Mouse (Mus musculus) left cerebral cortex, postnatal 14 days (tissue): ENCODE results near the gene Bclaf1. TPM values are rescaled to one million over a fixed set of nuclear protein-coding genes. Genes with fewer than 3 reads are reported as not detected.

Source experiments
- DNase-seq, 2 experiments: peaks; one replicate each; pipeline ENCODE4 v3.0.0; 2021 to 2022; ENCODE audit warnings: low spot score in 2 of 2, mixed read lengths in 1 of 2
- intact Hi-C: fragments of 180-260 bp; cut with DNase I; formaldehyde crosslinking; loops from one replicate; pipeline ENCODE4 v1.15.1; 2025
- total RNA-seq, 2 experiments: library from RNA; stranded (reverse); gene quantifications; 2 replicates each; pipeline ENCODE4 v1.2.3; 2021

The Bclaf1 gene
- total RNA-seq, 2 experiments from 2014 or later = 117 TPM

DNA sequence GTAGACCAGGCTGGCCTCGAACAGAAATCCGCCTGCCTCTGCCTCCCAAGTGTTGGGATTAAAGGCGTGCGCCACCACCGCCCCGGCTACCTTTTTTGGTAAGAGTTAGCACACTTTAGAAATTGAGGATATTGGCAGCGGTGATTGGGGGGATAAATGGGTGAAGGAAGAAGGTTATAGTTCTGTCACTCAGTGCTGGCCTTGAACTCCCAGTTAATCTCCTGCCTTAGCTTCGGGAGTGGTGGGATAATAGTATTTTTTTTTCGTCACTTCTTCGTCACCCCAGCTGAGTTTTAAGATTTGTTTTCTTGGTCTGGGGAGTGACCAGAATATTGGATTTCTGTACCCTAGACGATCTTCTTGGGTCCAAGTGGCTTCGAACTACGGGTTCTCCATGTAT lies 1.2 kb downstream of the Bclaf1 start:
- intact Hi-C loops = no loop called here
- DNase-seq = no peak

DNA sequence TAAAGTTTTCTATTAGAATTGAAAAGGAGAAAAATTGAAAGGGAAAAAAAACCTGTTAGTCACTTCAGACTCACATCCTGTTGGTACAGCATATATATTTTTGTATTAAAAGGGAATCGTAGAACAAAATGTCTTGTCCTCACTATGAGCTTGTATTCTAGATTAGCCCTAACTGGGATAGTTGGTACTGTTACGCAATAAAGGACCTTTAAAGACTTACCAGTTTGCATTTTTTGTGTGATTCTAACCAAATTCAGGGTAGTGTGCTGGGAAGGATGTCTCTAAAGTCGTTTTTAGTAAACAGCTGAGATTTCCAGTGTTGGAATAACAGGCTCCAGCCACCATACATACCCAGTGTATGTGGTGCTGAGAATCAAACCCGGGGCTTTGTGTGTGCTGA lies 1.7 kb downstream of the Bclaf1 start:
- intact Hi-C loops = no loop called here
- no peak for DNase-seq

DNA sequence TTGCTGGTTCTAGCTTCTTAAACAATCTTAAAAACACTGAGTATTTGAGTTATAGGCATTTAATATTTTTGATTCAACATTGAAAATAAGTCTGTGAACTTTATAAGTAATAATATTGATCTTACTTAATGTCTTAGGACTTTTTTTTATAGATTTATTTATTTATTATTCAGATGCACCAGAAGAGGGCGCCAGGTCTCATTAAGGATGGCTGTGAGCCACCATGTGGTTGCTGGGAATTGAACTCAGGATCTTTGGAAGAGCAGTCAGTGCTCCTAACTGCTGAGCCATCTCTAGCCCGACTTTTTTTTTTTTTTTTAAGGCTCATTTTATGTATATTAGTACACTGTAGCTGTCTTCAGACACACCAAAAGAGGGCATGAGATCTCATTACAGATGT lies 2.5 kb downstream of the Bclaf1 start:
- no peak for DNase-seq
- intact Hi-C loops = no loop called here

DNA sequence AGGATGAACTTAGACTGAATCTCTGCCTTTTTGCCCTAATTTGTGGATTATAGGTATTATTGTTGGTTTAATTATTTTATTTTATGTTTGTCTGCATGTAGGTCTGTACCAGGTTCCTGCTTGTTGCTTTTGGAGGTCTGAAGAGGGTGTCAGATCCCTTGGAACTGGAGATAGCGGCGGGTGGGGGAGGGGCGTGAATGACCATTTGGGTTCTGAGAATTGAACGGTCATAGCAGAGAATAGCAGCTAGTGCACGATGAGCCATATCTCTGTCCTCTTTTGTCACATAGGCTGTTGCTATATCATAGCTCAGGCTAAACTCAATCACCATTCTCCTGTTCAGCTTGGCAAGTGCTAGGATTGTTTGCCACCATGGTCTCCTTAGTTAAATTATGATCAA lies 5.2 kb downstream of the Bclaf1 start:
- intact Hi-C loops = no loop called here
- DNase-seq = no peak

DNA sequence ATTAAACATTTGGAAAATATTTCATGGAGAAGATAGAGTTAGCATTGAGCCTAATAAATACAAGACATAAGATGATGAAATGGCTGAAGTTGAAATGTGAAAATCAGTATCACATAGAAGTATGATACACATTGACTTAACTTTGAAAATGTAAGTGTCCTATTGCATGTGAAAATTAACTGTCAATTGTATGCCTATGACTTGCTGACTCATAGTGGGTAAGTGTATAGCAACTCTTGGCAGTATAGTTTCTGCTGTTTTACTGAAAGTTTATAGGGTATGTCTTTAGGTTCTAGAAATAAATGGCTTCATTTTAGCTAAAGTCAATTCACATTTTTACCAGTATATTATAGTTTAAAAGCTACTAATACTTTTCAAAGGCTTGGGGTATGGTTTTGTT lies 14.0 kb downstream of the Bclaf1 start:
- no peak for DNase-seq
- intact Hi-C loops = no loop called here

DNA sequence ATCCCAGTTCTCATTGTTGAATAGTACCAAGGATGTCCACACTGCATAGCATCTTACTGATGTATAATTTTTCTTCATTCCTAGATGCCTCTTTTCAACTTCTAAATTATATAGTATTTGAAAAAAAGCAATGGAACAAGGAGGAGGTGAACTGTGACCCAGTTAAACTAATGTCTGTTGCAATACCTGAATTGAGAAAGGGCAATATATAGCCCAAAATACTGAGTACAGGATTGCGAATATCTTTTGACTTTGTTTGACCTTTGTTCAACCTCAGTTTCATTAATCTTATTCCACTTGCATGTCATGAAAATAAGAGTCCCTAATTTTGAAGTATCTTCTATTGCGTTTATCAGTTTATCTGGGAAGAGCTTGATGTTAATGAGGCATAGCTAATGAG lies 19.0 kb downstream of the Bclaf1 start:
- no peak for DNase-seq
- intact Hi-C loops = no loop called here

DNA sequence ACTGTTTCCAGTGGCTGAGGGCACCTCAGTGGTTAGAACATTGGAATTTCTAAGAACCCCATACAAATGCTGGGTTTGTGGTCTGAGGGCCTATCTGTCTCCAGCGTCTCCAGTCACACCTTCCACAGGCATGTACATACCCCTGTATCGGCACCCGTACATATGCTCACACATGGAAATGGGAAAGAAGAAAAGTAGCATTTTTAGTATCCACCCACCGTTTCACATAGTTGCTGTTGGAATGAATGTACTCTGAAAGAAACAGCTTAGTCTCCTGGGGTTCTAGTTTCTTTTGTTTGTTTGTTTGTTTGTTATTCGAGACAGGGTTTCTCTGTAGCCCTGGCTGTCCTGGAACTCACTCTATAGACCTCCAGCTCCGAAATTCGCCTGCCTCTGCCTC lies 25.6 kb downstream of the Bclaf1 start:
- DNase-seq = no peak
- intact Hi-C loops = no loop called here

DNA sequence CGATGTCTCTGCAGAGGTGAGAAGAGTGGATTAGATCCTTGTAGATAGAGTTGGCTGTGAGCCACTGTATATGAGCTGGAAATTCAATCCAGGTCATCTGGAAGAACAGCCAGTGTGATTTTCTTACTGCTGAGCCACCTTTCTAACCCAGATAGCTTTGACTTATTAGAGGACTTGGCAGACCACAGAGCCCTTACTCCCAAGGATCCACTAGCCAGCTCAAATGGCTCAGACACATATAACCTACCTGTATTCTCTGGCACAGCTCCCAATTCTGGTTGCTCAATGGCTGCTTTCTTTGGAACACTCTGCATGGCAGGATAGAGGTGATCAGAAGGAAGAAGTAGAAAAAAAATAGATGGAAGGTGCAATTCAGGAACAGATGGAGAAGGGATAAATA lies 33.5 kb downstream of the Bclaf1 start:
- intact Hi-C loops = no loop called here

DNA sequence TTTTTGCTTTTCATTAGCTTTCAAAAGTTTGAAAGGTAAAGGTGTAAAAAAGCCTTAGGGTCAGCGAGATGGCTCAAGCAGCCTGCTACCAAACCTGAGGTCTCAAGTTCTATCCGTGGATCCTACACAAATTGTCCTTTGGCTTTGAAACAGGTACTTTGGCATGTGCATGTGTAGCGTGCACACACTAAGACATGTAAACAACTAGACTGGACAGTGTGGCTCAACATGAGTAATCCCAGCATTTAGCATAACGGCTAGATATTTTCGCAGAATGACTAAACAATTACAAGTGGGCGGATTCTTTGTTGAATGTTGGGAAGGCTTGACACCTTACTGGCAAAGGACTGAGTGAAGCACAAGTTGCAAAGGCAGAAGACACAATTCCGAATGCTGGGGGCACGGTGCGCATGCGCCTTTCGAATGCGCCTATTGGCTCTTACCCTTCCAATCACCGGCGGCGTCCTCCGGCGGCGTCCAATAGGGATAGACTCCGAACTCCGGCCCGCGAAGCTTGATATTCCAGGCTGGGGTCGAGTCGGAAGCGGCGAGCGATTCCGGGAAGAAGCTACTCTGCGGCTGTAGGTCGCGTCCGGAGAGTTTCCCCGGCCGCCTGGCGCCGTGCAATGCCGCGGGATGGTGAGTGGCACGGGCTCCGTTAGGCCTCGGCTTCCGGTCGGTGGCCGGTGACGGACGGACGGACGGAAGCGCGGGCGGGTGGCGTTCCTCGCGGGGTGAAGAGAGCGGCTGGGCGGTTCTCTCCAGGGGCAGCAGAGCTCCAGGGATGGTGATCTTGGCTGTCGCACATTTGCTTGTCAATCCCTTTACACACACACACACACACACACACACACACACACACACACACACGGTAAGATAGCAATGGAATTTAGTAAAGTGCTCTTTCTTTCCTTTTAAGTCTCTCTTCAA lies 35.3 kb downstream of the Bclaf1 start, which contains the start of gene Mtfr2:
TSS of gene Mtfr2 (plus strand) at position 486 of the 930 bp plus-strand sequence.
- intact Hi-C loops = no loop called here
- DNase-seq = peak; percentile 95 to 96

More for the DNA sequence above, 33.5 kb downstream of the Bclaf1 start:
- DNase-seq = no peak

DNA sequence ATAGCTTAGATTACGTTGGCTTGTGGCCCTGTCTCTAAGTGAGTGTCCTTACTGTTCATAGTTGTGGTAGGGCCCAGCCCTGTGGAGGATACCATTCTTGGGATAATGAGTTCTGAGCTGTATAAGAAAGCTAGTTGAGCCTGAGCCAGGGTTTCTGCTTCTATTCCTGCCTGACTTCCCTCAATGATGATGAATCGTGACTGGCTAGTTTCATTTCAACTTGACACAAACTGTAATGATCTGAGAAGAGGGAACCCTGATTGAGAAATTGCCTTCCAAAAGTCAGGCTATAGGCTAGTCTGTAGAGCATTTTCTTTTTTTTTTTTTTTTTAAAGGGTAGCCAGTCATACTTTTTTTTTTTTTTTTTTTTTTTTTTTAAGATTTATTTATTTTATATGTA lies 36.6 kb downstream of the Bclaf1 start:
- intact Hi-C loops = no loop called here
- DNase-seq = no peak

DNA sequence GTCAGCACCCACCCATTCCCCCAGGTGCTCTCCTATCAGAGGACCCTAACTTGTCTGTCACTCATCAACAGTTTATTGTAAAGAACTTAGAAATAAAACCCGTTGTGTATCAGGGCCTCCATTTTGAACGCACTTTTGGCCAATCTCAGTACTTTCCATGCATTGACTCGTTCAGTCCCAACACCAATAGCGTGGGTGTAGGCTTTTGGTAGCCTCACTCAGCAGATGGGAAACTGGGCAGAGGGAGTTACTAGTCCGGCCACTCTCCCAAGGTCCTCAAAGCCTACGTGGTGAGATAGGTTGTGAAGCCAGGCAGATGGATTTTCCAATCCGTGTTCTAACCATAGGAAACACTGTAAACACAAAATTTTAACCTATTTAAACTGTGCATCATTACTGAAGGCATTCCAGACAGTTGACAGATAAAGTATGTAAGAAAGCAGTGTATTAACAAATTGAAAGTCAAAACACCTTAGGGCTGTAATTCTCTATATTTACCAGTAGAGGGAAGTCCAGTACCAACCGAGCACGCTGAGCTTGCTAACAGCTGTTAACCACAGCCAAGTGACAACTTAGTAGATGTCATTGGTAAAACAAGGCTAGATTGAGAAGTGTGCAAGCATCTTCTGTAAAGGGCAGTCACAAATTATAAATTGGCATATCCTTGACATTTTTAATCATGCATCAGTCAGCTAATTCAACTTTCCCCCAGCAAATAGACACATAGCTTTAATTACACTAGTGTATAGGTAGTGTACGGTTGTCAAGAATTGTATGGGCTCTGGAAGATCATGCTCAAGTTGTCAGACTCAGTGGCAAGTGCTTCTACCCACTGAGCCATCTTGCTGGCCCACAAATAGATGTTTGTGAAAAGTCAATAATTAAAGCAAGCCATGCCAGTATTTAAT lies 49.5 kb downstream of the Bclaf1 start:
- intact Hi-C loops = loop anchor here (2.0 to 5.0 kb wide), 2 partner anchors 565 to 586 kb away; no protein-coding TSS in a partner anchor
- peak in 1 of 2 experiments; percentile 44 for DNase-seq

DNA sequence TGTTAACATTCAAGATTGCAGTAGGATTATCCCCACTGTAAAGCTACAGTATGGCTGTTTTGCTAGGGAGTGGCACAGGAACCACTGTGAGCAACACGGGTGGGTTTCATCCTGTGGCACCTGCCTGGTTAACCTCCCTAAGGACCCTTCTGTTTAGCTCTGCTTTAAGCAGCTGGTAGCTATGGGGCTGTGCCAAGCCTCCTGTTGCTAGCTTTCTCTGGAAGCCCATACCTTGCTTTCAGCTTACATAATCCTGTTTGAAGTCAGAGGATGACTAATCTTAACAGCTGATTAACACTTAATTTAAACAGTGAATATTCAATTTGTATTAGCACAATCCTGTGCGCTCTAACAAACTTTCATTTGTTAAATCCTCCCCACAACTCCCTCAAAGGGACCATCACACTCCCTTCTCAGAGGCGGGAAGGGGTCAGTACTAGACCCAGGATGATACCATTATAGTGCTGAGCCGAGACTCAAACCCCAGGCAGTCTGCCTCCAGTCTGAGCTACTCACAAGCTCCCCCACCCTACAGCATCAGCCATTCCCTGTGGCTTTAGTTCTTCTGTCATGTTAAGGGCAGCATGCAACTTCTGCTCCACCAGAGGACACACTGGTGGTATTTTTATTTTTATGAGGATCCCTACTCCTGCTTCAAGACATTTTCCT lies 50.3 kb downstream of the Bclaf1 start:
- no peak for DNase-seq
- intact Hi-C loops = loop anchor here (2.0 to 5.0 kb wide), 2 partner anchors 564 to 585 kb away; no protein-coding TSS in a partner anchor

DNA sequence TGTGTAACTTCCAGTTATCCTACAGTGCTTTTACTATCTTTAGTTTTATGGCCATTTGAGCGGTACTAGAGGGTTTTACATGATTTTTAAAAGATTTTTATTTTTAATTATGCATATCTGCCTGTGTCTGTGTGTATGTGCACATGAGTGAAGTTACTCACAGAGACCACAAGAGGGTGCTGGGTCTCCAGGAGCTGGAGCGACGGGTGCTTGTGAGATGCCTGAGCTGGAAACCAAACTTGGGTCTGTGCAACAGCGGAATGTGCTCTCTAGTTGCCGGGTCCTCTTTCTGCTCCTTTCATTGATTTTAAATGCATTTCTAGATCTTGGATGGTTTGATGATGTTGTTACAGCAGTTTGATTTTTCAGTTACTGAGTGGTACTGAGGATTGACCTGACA lies 59.8 kb downstream of the Bclaf1 start:
- no peak for DNase-seq
- intact Hi-C loops = no loop called here

DNA sequence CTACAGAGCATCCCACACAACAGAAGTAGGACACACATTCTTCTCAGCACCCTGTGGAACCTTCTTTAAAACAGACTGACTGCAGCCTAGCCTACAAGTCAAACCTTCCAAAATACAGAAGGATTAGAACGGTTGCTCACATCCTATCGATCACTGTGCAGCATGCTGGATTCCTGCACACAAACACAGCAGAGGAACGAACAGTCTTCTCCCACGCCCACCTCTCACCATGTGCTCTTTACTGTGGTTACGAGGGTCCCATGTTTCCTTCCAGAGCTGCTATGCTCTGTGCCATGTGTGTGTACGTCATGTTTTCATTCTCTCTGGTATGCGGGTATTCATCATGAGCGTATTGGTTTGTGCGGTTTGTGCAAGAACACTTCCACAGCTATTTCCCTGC lies 65.4 kb downstream of the Bclaf1 start:
- intact Hi-C loops = no loop called here
- DNase-seq = peak in 1 of 2 experiments; percentile 18

DNA sequence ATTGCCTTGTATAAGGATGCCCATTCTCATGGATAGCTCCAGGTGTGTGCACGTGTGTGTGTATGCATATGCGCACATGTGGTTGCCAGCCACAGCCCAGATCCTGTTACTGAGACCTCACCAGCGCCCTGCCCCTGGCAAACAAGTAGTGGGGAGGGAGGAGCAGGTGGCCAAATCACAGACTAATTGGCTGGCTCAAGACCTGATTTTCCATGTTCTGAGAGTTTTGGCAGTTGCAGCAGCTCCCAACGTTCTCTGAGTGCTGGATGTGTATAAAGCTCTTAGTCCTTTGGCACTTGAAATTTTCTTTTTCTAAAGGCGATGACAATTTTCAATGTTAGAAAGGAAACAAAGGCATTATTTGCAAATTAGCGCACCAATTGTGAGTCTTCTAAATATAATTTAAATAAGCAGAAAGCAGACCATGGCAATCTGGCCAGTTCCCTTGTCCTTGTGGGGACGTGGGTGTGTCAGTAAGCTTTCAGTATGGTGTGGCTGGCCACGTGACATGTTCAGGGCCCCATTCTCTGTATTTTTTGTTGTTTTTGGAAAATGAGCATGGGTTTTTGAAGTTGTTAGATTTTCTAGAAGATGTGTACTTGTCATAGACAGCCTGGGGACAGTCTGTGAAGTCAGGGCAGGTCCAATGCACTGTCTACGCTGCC lies 66.9 kb downstream of the Bclaf1 start:
- intact Hi-C loops = no loop called here
- DNase-seq = no peak

DNA sequence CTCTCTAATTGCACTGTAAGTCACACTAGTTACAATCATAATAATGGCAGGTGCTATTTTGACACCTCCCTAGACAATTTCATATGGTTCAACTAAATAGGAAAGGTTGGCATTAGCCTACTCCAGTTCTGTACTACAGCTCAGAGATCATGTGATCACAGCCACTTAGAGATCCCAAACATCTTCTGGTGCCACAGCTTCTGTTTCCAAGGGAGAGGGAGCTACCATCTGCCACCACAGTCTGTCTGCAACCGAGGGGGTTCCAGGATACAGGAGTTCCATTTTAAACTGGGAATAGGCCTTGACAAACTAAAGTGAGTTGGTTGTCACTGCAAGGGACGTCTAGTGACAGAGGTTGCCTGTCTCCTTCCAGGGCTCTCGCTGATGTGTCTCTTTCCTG lies 68.5 kb downstream of the Bclaf1 start:
- DNase-seq = peak; percentile 62 to 71
- intact Hi-C loops = no loop called here

DNA sequence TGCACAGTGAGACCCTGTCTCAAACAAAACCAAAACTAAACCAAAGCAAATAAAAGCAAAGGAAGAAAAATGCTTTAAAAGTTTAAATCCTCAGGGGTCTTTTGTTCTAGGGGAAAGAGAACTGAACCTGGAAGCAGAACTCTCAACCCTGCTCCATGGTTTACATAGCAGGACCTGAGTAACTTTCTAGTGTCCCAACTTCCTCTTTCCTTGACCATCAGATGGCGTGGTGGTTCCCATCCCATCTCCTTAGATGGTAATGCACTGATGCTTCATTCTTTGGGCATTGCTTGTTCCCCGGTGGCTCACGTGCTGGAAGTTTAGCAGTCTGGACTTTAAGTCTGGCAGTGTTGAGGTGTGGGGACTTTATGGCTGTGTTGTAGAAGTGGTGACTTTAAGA lies 69.1 kb downstream of the Bclaf1 start:
- intact Hi-C loops = no loop called here
- no peak for DNase-seq

DNA sequence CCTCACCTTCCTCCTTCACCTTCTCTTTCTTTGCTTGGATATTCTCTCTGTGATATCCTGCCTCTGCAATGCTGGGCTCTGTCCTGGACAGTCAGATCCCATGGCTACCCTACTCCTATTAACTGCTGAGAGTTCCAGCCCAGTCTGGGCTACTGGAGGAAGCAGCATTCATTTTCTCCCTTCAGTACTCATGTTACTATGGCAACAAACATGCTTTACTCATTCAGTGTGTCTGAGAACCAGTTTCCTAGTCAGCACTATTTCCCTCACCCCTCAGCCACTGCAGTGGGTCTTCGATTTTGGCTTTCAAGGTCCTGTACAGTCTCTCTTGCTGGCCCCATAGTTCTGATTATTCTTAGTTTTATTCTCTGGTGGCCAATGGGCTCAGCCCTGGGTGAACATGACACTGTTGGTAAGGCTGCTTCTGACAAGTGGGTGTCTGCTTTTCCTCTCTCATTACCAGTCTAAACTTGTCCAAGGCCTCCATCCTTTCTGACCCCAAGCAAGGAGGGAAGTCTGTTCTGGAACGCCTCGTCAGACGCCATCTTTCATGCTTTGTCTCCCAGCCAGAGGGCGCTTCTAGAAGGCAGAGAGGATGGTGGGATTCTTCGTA lies 70.6 kb downstream of the Bclaf1 start:
- intact Hi-C loops = no loop called here
- DNase-seq = peak in 1 of 2 experiments; percentile 25

DNA sequence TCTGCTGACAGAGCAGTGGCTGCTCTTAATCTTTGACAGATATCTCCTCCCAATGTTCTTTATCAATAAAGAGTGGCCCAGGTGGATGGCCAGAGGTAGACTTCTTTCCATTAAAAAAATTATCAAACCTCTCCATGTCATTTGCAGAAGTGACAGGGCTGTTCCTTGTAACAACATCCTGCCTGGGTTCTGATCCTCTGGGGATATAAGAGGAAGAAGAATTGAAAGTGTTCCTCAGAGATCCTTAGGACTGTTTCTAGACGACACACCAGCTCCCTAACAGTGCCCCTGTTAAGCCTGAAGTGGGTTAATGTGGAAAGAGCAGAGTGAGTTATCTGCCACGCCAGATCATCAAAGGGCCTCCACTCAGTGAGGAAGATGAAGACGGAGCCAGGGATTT lies 78.3 kb downstream of the Bclaf1 start:
- no peak for DNase-seq
- intact Hi-C loops = no loop called here
